Mouse (Mus musculus) spleen, adult 2 months (tissue): ENCODE measurements at regions not wholly inside any gene's neighbourhood (a gene's known extent, or its start where the extent isn't known, plus 50 kb on each side); places are given as distances from the start of the nearest gene placed in this dataset.

Experiments
- DNase-seq, 2 experiments: peaks; one replicate each; pipeline versions ENCODE4 v3.0.0 to v3.0.0-alpha.2; 2012 to 2021; ENCODE audit warnings: low spot score in 2 of 2, low read depth in 1 of 2
- H3K27ac ChIP-seq: fragments of 200-500 bp; 2 replicates; pipeline ENCODE4 v1.5.1; 2012; ENCODE audit warnings: low read length, inconsistent platforms; ENCODE audit not compliant: insufficient read depth
- H3K27me3 ChIP-seq: fragments of 200-500 bp; 2 replicates; pipeline ENCODE4 v1.6.1; 2012; ENCODE audit warnings: mild to moderate bottlenecking, moderate library complexity, low read length, inconsistent platforms; ENCODE audit not compliant: control insufficient read depth, insufficient read depth
- H3K36me3 ChIP-seq: fragments of 200-500 bp; 2 replicates; pipeline ENCODE4 v1.6.1; 2012; ENCODE audit warnings: mild to moderate bottlenecking, low read length, inconsistent platforms; ENCODE audit not compliant: control insufficient read depth, insufficient read depth
- H3K4me1 ChIP-seq: fragments of 200-500 bp; 2 replicates; pipeline ENCODE4 v1.6.1; 2011; ENCODE audit warnings: inconsistent platforms; ENCODE audit not compliant: control insufficient read depth, insufficient read depth, insufficient read length
- H3K4me3 ChIP-seq: fragments of 200-500 bp; 2 replicates; pipeline ENCODE4 v1.5.1; 2011; ENCODE audit warnings: mild to moderate bottlenecking, inconsistent platforms; ENCODE audit not compliant: insufficient read depth, insufficient read length; ENCODE audit errors: extremely low read depth
- CTCF ChIP-seq: fragments of 200-500 bp; IDR thresholded peaks from 2 replicates; pipeline ENCODE4 v1.5.1; 2011; ENCODE audit warnings: mild to moderate bottlenecking, inconsistent platforms; ENCODE audit not compliant: insufficient read depth, insufficient read length, insufficient replicate concordance; ENCODE audit errors: extremely low read depth
- POLR2A ChIP-seq: fragments of 200-500 bp; IDR thresholded peaks from 2 replicates; pipeline ENCODE4 v1.6.1; 2011; ENCODE audit warnings: low read depth, low read length, inconsistent platforms
- WGBS: fragments of 180-500 bp; shearing (Covaris S2); methylation state at CpG from one replicate; pipeline ENCODE4 v1.1.7; 2018; 5-methylcytosine and 5-hydroxymethylcytosine counted together

GRCm38 (mm10) chr4:12516497-12516896 is 344.7 kb upstream of the Fam92a start:
- Histone ChIP-seq H3K4me3 (no peak overlapping the region), H3K27ac (no peak overlapping the region), H3K27me3 (no peaks in the 10 kb centered on the region), H3K4me1 (no peaks in the 10 kb centered on the region), H3K36me3 (no peaks in the 10 kb centered on the region)
- DNase-seq, result no peak
- 89% methylated on average over 10 of the region's 10 CpGs for whole genome bisulfite sequencing
- TF ChIP-seq POLR2A (no peak), CTCF (no peak)

GRCm38 (mm10) chr4:12511656-12512385 is 340.0 kb upstream of the Fam92a start:
- H3K27ac ChIP-seq, result no peak overlapping the region
- WGBS, result 81% methylated on average over 10 of the region's 10 CpGs
- no peaks in the 10 kb centered on the region for H3K36me3 ChIP-seq
- no peak for TF ChIP-seq CTCF
- no peak for TF ChIP-seq POLR2A
- H3K4me1 ChIP-seq, result no peaks in the 10 kb centered on the region
- H3K4me3 ChIP-seq, result no peak overlapping the region
- DNase-seq, result no peak
- H3K27me3 ChIP-seq, result no peaks in the 10 kb centered on the region

GRCm38 (mm10) chr4:12506851-12507551 is 335.2 kb upstream of the Fam92a start:
- Histone ChIP-seq H3K27ac (no peak overlapping the region), H3K4me3 (no peak overlapping the region), H3K4me1 (no peaks in the 10 kb centered on the region), H3K27me3 (no peaks in the 10 kb centered on the region), H3K36me3 (no peaks in the 10 kb centered on the region)
- 50% methylated on average over 8 of the region's 8 CpGs for WGBS
- TF ChIP-seq POLR2A (no peak), CTCF (no peak)
- no peak for DNase-seq

GRCm38 (mm10) chr4:12501086-12501485 is 329.3 kb upstream of the Fam92a start:
- DNase-seq, result no peak
- 71% methylated on average over 8 of the region's 8 CpGs for WGBS

DNA sequence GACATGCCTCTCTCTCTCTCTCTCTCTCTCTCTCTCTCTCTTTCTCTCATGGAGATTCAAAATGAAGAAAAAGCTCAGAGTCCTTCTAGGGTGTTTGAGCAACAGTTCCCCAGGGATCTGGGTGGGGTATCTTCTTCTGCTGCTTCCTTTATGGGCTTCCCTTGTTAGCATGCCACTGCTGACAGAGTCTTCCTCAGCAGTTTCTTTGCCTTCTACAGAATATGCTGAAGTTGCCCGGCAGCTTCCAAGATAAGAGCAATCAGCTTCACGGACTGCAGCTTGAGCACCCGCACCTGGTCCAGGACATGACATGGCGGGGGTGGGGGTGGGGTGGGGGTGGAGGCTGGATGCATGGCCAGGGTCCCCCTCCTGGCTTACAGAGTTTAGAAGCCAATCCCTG is 326.6 kb upstream of the Fam92a start:
- H3K4me3 ChIP-seq, result no peak overlapping the region
- no peaks in the 10 kb centered on the region for H3K36me3 ChIP-seq
- TF ChIP-seq POLR2A, result no peak
- TF ChIP-seq CTCF, result no peak
- no peaks in the 10 kb centered on the region for H3K4me1 ChIP-seq
- 93% methylated on average over 4 of the region's 4 CpGs for WGBS
- no peak overlapping the region for H3K27ac ChIP-seq
- DNase-seq, result no peak
- H3K27me3 ChIP-seq, result no peaks in the 10 kb centered on the region

More at GRCm38 (mm10) chr4:12501086-12501485, 329.3 kb upstream of the Fam92a start:
- Histone ChIP-seq H3K36me3 (no peaks in the 10 kb centered on the region), H3K4me3 (no peak overlapping the region), H3K27ac (no peak overlapping the region), H3K4me1 (no peaks in the 10 kb centered on the region), H3K27me3 (no peaks in the 10 kb centered on the region)
- no peak for TF ChIP-seq CTCF
- no peak for TF ChIP-seq POLR2A

DNA sequence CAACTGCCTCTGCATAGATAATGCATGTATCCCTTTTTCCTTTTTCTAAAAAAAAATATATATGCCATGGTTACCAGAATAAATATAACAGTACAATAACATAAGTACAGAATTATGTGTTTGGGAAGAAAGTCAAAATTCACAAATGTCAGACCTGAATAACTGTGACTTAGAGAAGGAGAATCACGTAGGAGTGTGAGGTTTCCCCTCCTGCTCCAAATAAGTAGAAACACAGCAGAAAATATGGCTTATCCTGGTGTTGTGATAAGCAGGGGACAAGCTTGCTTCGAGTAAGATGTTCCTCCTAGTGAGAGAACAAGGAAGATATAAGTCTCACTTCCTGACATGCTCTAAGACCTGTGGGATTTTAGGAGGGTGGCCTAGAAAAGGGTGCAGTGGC is 320.7 kb upstream of the Fam92a start:
- WGBS, result 66% methylated on average over 2 of the region's 2 CpGs

GRCm38 (mm10) chr4:12491306-12491705 is 319.5 kb upstream of the Fam92a start:
- WGBS, result 88% methylated on average over 6 of the region's 6 CpGs
- no peaks in the 10 kb centered on the region for H3K4me1 ChIP-seq
- no peaks in the 10 kb centered on the region for H3K36me3 ChIP-seq
- H3K27ac ChIP-seq, result no peak overlapping the region
- DNase-seq, result no peak
- TF ChIP-seq POLR2A (no peak), CTCF (no peak)
- H3K4me3 ChIP-seq, result no peak overlapping the region
- no peaks in the 10 kb centered on the region for H3K27me3 ChIP-seq

More for the DNA sequence above, 320.7 kb upstream of the Fam92a start:
- TF ChIP-seq POLR2A (no peak), CTCF (no peak)
- Histone ChIP-seq H3K27ac (no peak overlapping the region), H3K27me3 (no peaks in the 10 kb centered on the region), H3K4me1 (no peaks in the 10 kb centered on the region), H3K36me3 (no peaks in the 10 kb centered on the region), H3K4me3 (no peak overlapping the region)
- no peak for DNase-seq
